Mouse (Mus musculus) stomach, embryonic 16.5 days (tissue): Measurements from ENCODE around the gene Ipo9. TPM values are rescaled to one million over a fixed set of nuclear protein-coding genes. Genes with fewer than 3 reads are reported as not detected.

Experiments
- ATAC-seq: fragments of 200-750 bp; cut with Nextera tagmentation; 2 replicates; pipeline ENCODE4 v1.8.0; 2017; ENCODE audit warnings: moderate number of reproducible peaks, moderate TSS enrichment; ENCODE audit not compliant: insufficient read depth, low FRiP score
- H3K27ac ChIP-seq: fragments of 300-500 bp; sonication (generic); 2 replicates; pipeline ENCODE4 v1.5.1; 2014; ENCODE audit warnings: low read length
- H3K27me3 ChIP-seq: fragments of 300-500 bp; sonication (generic); 2 replicates; pipeline ENCODE4 v1.6.1; 2014; ENCODE audit warnings: low read length, control low read depth, mixed read lengths; ENCODE audit not compliant: control insufficient read depth, insufficient read depth
- H3K36me3 ChIP-seq: fragments of 300-500 bp; sonication (generic); 2 replicates; pipeline ENCODE4 v1.6.1; 2014; ENCODE audit warnings: low read length; ENCODE audit not compliant: control insufficient read depth, insufficient read depth
- H3K4me1 ChIP-seq: fragments of 300-500 bp; sonication (generic); 2 replicates; pipeline ENCODE4 v1.6.1; 2014; ENCODE audit warnings: low read length, control low read depth, mixed read lengths; ENCODE audit not compliant: control insufficient read depth, insufficient read depth
- H3K4me2 ChIP-seq: fragments of 300-500 bp; sonication (generic); 2 replicates; pipeline ENCODE4 v1.6.1; 2014; ENCODE audit warnings: low read depth, low read length, mixed read lengths
- H3K4me3 ChIP-seq: fragments of 300-500 bp; sonication (generic); replicated peaks from 2 replicates; pipeline ENCODE4 v1.5.1; 2014; ENCODE audit warnings: mild to moderate bottlenecking, low read length
- H3K9ac ChIP-seq: fragments of 300-500 bp; sonication (generic); 2 replicates; pipeline ENCODE4 v1.6.1; 2014; ENCODE audit warnings: low read length
- H3K9me3 ChIP-seq: fragments of 300-500 bp; sonication (generic); replicated peaks from 2 replicates; pipeline ENCODE4 v1.6.1; 2016; ENCODE audit warnings: low read length, control low read depth; ENCODE audit not compliant: control insufficient read depth
- WGBS: fragments of 180-500 bp; shearing (Covaris S2); extraction: QIAGEN DNeasy Blood & Tissue Kit; methylation state at CpG from one replicate; pipeline ENCODE4 v1.1.7; 2014; 5-methylcytosine and 5-hydroxymethylcytosine counted together
- polyA plus RNA-seq: library from polyadenylated mRNA; unstranded; fragments of >200 nt; fragmentation: Nextera tagmentation; extraction: Ambion mirVana; gene quantifications from 2 replicates; pipeline ENCODE4 v1.2.1, GENCODE M21; 2015

The Ipo9 gene
- polyA plus RNA-seq, 1 experiment from 2014 or later: 92.4 TPM

- Histone ChIP-seq H3K4me2 (no peak overlapping the region), H3K4me1 (peaks cover 13% of the 10 kb centered on the region; the same call in 1 of the 2 replicates), H3K9ac (peak overlapping the region; percentile 36; the same call in 1 of the 2 replicates), H3K9me3 (no peaks in the 10 kb centered on the region), H3K27me3 (no peaks in the 10 kb centered on the region), H3K27ac (peak overlapping the region; percentile 79), H3K36me3 (peaks cover 11% of the 10 kb centered on the region), H3K4me3 (no peak overlapping the region)
- 47% methylated on average over 8 of the region's 8 CpGs for WGBS
- no peak for ATAC-seq
Measured at GRCm38 (mm10) chr1:135462736-135463135, 32.4 kb upstream of the Ipo9 start.

GRCm38 (mm10) chr1:135462304-135462703 lies 32.0 kb upstream of the Ipo9 start:
- H3K27me3 ChIP-seq: no peaks in the 10 kb centered on the region
- H3K9ac ChIP-seq: no peak overlapping the region; the same call in 1 of the 2 replicates
- peaks cover 13% of the 10 kb centered on the region; the same call in 1 of the 2 replicates for H3K4me1 ChIP-seq
- no peak overlapping the region for H3K4me2 ChIP-seq
- no peak overlapping the region for H3K4me3 ChIP-seq
- peak overlapping the region; percentile 79 for H3K27ac ChIP-seq
- no peaks in the 10 kb centered on the region for H3K9me3 ChIP-seq
- 45% methylated on average over 4 of the region's 4 CpGs for WGBS
- peaks cover 11% of the 10 kb centered on the region for H3K36me3 ChIP-seq
- no peak for ATAC-seq

- Histone ChIP-seq H3K27ac (0 out of 2 replicates have a peak overlapping the region, but pooled peaks have one; percentile 47), H3K9me3 (no peaks in the 10 kb centered on the region), H3K4me1 (peaks cover 13% of the 10 kb centered on the region; the same call in 1 of the 2 replicates), H3K4me3 (no peak overlapping the region), H3K4me2 (no peak overlapping the region), H3K27me3 (no peaks in the 10 kb centered on the region), H3K9ac (no peak overlapping the region), H3K36me3 (peaks cover 14% of the 10 kb centered on the region)
- WGBS: 85% methylated on average over 3 of the region's 3 CpGs
- no peak; the same call in 1 of the 2 replicates for ATAC-seq
Measured at GRCm38 (mm10) chr1:135461097-135461730, 30.9 kb upstream of the Ipo9 start.

GRCm38 (mm10) chr1:135460521-135460920 lies 30.2 kb upstream of the Ipo9 start:
- WGBS: 93% methylated on average over 16 of the region's 16 CpGs
- peaks cover 13% of the 10 kb centered on the region; the same call in 1 of the 2 replicates for H3K4me1 ChIP-seq
- no peak for ATAC-seq

GRCm38 (mm10) chr1:135457860-135458259 lies 27.6 kb upstream of the Ipo9 start:
- WGBS: 84% methylated on average over 5 of the region's 5 CpGs
- Histone ChIP-seq H3K27ac (no peak overlapping the region), H3K27me3 (no peaks in the 10 kb centered on the region), H3K4me1 (peaks cover 10% of the 10 kb centered on the region; the same call in 1 of the 2 replicates), H3K4me2 (no peak overlapping the region), H3K4me3 (no peak overlapping the region), H3K36me3 (peaks cover 20% of the 10 kb centered on the region), H3K9ac (no peak overlapping the region), H3K9me3 (no peaks in the 10 kb centered on the region)
- ATAC-seq: no peak

More at GRCm38 (mm10) chr1:135460521-135460920, 30.2 kb upstream of the Ipo9 start:
- Histone ChIP-seq H3K36me3 (peaks cover 12% of the 10 kb centered on the region), H3K27ac (no peak overlapping the region), H3K9me3 (no peaks in the 10 kb centered on the region), H3K27me3 (no peaks in the 10 kb centered on the region), H3K9ac (no peak overlapping the region), H3K4me2 (no peak overlapping the region), H3K4me3 (no peak overlapping the region)

GRCm38 (mm10) chr1:135452259-135452658 lies 22.0 kb upstream of the Ipo9 start:
- no peak for ATAC-seq
- WGBS: 75% methylated on average over 10 of the region's 10 CpGs
- no peaks in the 10 kb centered on the region for H3K4me1 ChIP-seq
- no peaks in the 10 kb centered on the region for H3K27me3 ChIP-seq
- H3K27ac ChIP-seq: no peak overlapping the region
- H3K4me2 ChIP-seq: no peak overlapping the region
- no peak overlapping the region for H3K4me3 ChIP-seq
- no peaks in the 10 kb centered on the region for H3K9me3 ChIP-seq
- H3K36me3 ChIP-seq: peaks cover 26% of the 10 kb centered on the region
- H3K9ac ChIP-seq: no peak overlapping the region

- no peak overlapping the region for H3K27ac ChIP-seq
- no peak for ATAC-seq
- H3K4me2 ChIP-seq: no peak overlapping the region
- peaks cover 25% of the 10 kb centered on the region for H3K36me3 ChIP-seq
- H3K27me3 ChIP-seq: no peaks in the 10 kb centered on the region
- WGBS: 86% methylated on average over 2 of the region's 2 CpGs
- no peaks in the 10 kb centered on the region for H3K9me3 ChIP-seq
- no peaks in the 10 kb centered on the region for H3K4me1 ChIP-seq
- H3K9ac ChIP-seq: no peak overlapping the region
- no peak overlapping the region for H3K4me3 ChIP-seq
Measured at GRCm38 (mm10) chr1:135451419-135451818, 21.1 kb upstream of the Ipo9 start.

GRCm38 (mm10) chr1:135449876-135450275 lies 19.6 kb upstream of the Ipo9 start:
- H3K4me3 ChIP-seq: no peak overlapping the region
- H3K4me2 ChIP-seq: no peak overlapping the region
- no peaks in the 10 kb centered on the region for H3K27me3 ChIP-seq
- WGBS: 92% methylated on average over 8 of the region's 8 CpGs
- no peak overlapping the region for H3K9ac ChIP-seq
- H3K27ac ChIP-seq: no peak overlapping the region
- H3K36me3 ChIP-seq: peaks cover 26% of the 10 kb centered on the region
- H3K4me1 ChIP-seq: no peaks in the 10 kb centered on the region
- no peaks in the 10 kb centered on the region for H3K9me3 ChIP-seq
- ATAC-seq: no peak

- ATAC-seq: no peak
- Histone ChIP-seq H3K4me2 (no peak overlapping the region), H3K36me3 (peaks cover 20% of the 10 kb centered on the region), H3K4me3 (no peak overlapping the region), H3K9ac (no peak overlapping the region), H3K27ac (no peak overlapping the region), H3K4me1 (no peaks in the 10 kb centered on the region), H3K27me3 (no peaks in the 10 kb centered on the region), H3K9me3 (no peaks in the 10 kb centered on the region)
- 95% methylated on average over 5 of the region's 5 CpGs for WGBS
Measured at GRCm38 (mm10) chr1:135448940-135449339, 18.6 kb upstream of the Ipo9 start.
